Mouse (Mus musculus) intestine, embryonic 16.5 days (tissue): ENCODE measurements at regions not wholly inside any gene's neighbourhood (a gene's known extent, or its start where the extent isn't known, plus 50 kb on each side); places are given as distances from the start of the nearest gene placed in this dataset.

Source experiments
- ATAC-seq: fragments of 200-750 bp; cut with Nextera tagmentation; 2 replicates; pipeline ENCODE4 v1.8.0; 2017; ENCODE audit warnings: moderate TSS enrichment, moderate library complexity
- H3K27ac ChIP-seq: fragments of 300-500 bp; sonication (generic); 2 replicates; pipeline ENCODE4 v1.5.1; 2014; ENCODE audit warnings: mild to moderate bottlenecking, low read length
- H3K27me3 ChIP-seq: fragments of 300-500 bp; sonication (generic); replicated peaks from 2 replicates; pipeline ENCODE4 v1.6.1; 2014; ENCODE audit warnings: low read length, control low read depth, mixed read lengths; ENCODE audit not compliant: control insufficient read depth, insufficient read depth
- H3K36me3 ChIP-seq: fragments of 300-500 bp; sonication (generic); 2 replicates; pipeline ENCODE4 v1.6.1; 2014; ENCODE audit warnings: low read length, control low read depth; ENCODE audit not compliant: control insufficient read depth, insufficient read depth
- H3K4me1 ChIP-seq: fragments of 300-500 bp; sonication (generic); 2 replicates; pipeline ENCODE4 v1.6.1; 2014; ENCODE audit warnings: low read length, control low read depth, mixed read lengths; ENCODE audit not compliant: control insufficient read depth, insufficient read depth
- H3K4me2 ChIP-seq: fragments of 300-500 bp; sonication (generic); 2 replicates; pipeline ENCODE4 v1.6.1; 2014; ENCODE audit warnings: low read depth, low read length, control low read depth
- H3K4me3 ChIP-seq: fragments of 300-500 bp; sonication (generic); 2 replicates; pipeline ENCODE4 v1.5.1; 2014; ENCODE audit warnings: mild to moderate bottlenecking, low read length
- H3K9ac ChIP-seq: fragments of 300-500 bp; sonication (generic); 2 replicates; pipeline ENCODE4 v1.6.1; 2014; ENCODE audit warnings: low read depth, low read length
- H3K9me3 ChIP-seq: fragments of 300-500 bp; sonication (generic); 2 replicates; pipeline ENCODE4 v1.6.1; 2016; ENCODE audit warnings: low read length, control low read depth; ENCODE audit not compliant: control insufficient read depth
- WGBS: fragments of 180-500 bp; shearing (Covaris S2); extraction: QIAGEN DNeasy Blood & Tissue Kit; methylation state at CpG from one replicate; pipeline ENCODE4 v1.1.7; 2014; 5-methylcytosine and 5-hydroxymethylcytosine counted together

GRCm38 (mm10) chr14:105815281-105815680 is 81.3 kb downstream of the Spry2 start:
- no peaks in the 10 kb centered on the region for H3K4me1 ChIP-seq
- no peaks in the 10 kb centered on the region for H3K36me3 ChIP-seq
- no peaks in the 10 kb centered on the region for H3K27me3 ChIP-seq
- no peaks in the 10 kb centered on the region for H3K9me3 ChIP-seq
- H3K4me3 ChIP-seq = peak overlapping the region; percentile 32
- ATAC-seq = peak; percentile 87
- 0 out of 2 replicates have a peak overlapping the region, but pooled peaks have one; percentile 12 for H3K9ac ChIP-seq
- H3K27ac ChIP-seq = 0 out of 2 replicates have a peak overlapping the region, but pooled peaks have one; percentile 15
- WGBS = 8% methylated on average over 12 of the region's 12 CpGs
- peak overlapping the region; percentile 53 for H3K4me2 ChIP-seq

GRCm38 (mm10) chr14:105813661-105814060 is 83.0 kb downstream of the Spry2 start:
- Histone ChIP-seq H3K27me3 (no peaks in the 10 kb centered on the region), H3K36me3 (no peaks in the 10 kb centered on the region)
- ATAC-seq = no peak

DNA sequence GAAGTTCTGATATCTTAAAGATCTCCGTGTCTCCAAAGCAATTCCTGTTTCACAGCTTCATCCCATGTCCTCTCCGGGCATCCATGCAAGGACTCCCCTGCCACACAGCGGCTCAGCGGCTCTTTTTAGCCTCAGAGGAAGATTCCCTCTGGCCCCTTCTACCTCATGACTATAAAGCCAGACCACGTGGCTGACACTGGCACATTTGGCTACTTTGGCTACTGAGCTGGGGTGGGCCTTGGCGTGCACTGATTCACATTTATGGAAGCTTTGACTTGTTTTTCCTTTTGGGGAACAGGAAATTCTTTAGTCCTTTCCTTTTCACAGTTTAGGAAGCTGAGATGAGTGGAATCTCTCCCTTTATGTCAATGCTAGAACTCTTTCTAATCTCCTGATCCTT is 83.5 kb downstream of the Spry2 start:
- ATAC-seq = no peak
- H3K36me3 ChIP-seq = no peaks in the 10 kb centered on the region
- WGBS = 88% methylated on average over 6 of the region's 6 CpGs
- no peak overlapping the region for H3K9ac ChIP-seq
- no peaks in the 10 kb centered on the region for H3K9me3 ChIP-seq
- no peak overlapping the region for H3K27ac ChIP-seq
- H3K4me2 ChIP-seq = no peak overlapping the region
- no peaks in the 10 kb centered on the region for H3K27me3 ChIP-seq
- no peak overlapping the region for H3K4me3 ChIP-seq
- H3K4me1 ChIP-seq = no peaks in the 10 kb centered on the region

More at GRCm38 (mm10) chr14:105813661-105814060, 83.0 kb downstream of the Spry2 start:
- Histone ChIP-seq H3K4me3 (no peak overlapping the region), H3K27ac (no peak overlapping the region), H3K9me3 (no peaks in the 10 kb centered on the region), H3K4me2 (no peak overlapping the region), H3K9ac (no peak overlapping the region), H3K4me1 (no peaks in the 10 kb centered on the region)

GRCm38 (mm10) chr14:105805762-105806161 is 90.9 kb downstream of the Spry2 start:
- H3K4me2 ChIP-seq = no peak overlapping the region
- 78% methylated on average over 6 of the region's 6 CpGs for WGBS
- no peaks in the 10 kb centered on the region for H3K36me3 ChIP-seq
- no peak for ATAC-seq
- H3K27me3 ChIP-seq = no peaks in the 10 kb centered on the region
- no peak overlapping the region for H3K9ac ChIP-seq
- no peak overlapping the region for H3K4me3 ChIP-seq
- no peaks in the 10 kb centered on the region for H3K9me3 ChIP-seq
- no peaks in the 10 kb centered on the region for H3K4me1 ChIP-seq
- no peak overlapping the region for H3K27ac ChIP-seq

DNA sequence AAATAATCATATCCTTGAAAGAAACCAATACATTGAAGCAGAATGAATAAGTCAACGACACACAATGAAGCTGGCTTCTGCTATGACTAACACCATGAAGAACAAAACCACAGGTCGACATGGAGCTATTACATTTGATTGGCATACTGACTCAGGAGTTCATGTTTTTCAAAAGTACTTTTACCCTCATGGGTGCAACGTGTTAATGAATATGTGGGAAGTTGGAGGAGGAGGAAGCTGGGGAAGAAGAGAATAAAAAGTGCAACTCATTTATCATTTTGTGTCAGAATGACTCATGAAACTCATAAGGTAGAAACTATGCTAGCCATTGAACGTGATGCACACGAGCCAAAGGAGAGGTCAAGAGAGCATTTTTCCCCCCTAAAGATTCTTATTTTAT is 91.3 kb downstream of the Spry2 start:
- no peaks in the 10 kb centered on the region for H3K27me3 ChIP-seq
- H3K9me3 ChIP-seq = no peaks in the 10 kb centered on the region
- H3K36me3 ChIP-seq = no peaks in the 10 kb centered on the region
- 70% methylated on average over 5 of the region's 5 CpGs for whole genome bisulfite sequencing
- no peaks in the 10 kb centered on the region for H3K4me1 ChIP-seq
- H3K4me3 ChIP-seq = no peak overlapping the region
- no peak for ATAC-seq
- H3K9ac ChIP-seq = no peak overlapping the region
- H3K4me2 ChIP-seq = no peak overlapping the region
- H3K27ac ChIP-seq = no peak overlapping the region

- Histone ChIP-seq H3K4me1 (no peaks in the 10 kb centered on the region), H3K27me3 (no peaks in the 10 kb centered on the region), H3K27ac (no peak overlapping the region), H3K9me3 (no peaks in the 10 kb centered on the region), H3K4me2 (no peak overlapping the region), H3K36me3 (no peaks in the 10 kb centered on the region), H3K9ac (no peak overlapping the region), H3K4me3 (no peak overlapping the region)
- 79% methylated on average over 5 of the region's 5 CpGs for WGBS
- ATAC-seq = no peak
These were observed 91.9 kb downstream of the Spry2 start for GRCm38 (mm10) chr14:105804761-105805160.

DNA sequence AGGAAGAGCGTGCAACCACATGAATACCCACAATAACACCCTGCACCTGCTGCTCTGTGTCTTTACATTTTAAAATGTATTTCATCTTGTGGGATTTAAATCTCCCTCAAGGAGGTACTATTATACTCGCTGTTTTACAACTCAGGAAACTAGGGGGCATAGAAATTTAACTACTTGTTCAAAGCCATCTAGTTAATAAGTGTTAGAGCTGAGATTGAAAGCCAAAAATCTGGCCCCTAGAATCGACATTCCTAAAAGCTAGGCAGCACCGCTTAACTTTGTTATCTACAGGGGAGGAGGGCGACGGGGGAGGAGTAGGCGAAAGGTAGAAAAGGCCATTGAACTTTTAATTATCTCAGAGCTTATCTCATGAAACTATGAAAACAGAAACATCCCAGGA is 93.3 kb downstream of the Spry2 start:
- WGBS = 49% methylated on average over 7 of the region's 7 CpGs
- H3K9me3 ChIP-seq = no peaks in the 10 kb centered on the region
- no peaks in the 10 kb centered on the region for H3K27me3 ChIP-seq
- no peaks in the 10 kb centered on the region for H3K36me3 ChIP-seq
- H3K4me2 ChIP-seq = peak overlapping the region; percentile 48
- no peaks in the 10 kb centered on the region for H3K4me1 ChIP-seq
- peak overlapping the region; percentile 6; the same call in 1 of the 2 replicates for H3K9ac ChIP-seq
- ATAC-seq = peak; percentile 56; the same call in 1 of the 2 replicates
- peak overlapping the region; percentile 26 for H3K4me3 ChIP-seq
- peak overlapping the region; percentile 12 for H3K27ac ChIP-seq

GRCm38 (mm10) chr14:105802529-105803280 is 93.9 kb downstream of the Spry2 start:
- Histone ChIP-seq H3K9me3 (no peaks in the 10 kb centered on the region), H3K4me2 (peak overlapping the region; percentile 48), H3K27me3 (no peaks in the 10 kb centered on the region), H3K36me3 (no peaks in the 10 kb centered on the region), H3K27ac (peak overlapping the region; percentile 12), H3K4me3 (peak overlapping the region; percentile 26), H3K4me1 (no peaks in the 10 kb centered on the region), H3K9ac (peak overlapping the region; percentile 6; the same call in 1 of the 2 replicates)
- WGBS = 11% methylated on average over 18 of the region's 18 CpGs
- peak; percentile 91 for ATAC-seq

DNA sequence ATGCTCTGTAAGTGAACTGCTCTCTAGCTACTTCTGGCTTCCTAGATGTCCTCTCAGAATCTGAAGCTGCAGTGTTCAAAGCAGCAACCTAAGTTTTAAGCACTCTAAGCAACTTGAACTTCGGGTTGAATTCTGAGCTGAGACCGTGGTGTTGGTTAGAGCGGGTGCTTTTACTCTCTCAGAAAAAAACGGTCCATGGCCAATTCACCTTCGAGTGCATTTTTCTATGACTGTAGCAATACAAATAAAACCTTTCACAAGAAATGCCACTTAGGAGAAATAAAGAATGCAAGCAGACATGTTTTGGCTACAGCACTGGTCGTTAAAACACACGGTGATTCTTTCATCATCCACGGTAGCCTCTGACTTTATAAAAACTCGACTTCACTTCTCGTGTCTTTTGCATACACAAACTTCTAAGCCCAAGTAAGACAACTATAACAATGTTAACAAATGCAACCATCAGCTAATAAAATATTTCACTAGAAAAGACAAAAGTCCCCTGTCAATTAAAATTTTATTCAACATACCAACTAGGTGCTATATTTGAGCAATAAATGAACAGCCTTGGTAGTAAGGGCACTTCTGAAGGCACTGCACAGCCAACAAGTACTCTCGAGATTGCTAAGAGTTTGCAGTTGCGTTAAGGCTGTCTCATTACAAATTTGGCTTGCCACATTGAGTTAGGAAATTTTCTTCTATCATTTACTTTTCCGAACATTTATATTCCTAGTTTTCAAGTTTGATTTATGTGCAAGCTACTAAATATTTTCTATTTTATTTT is 96.3 kb downstream of the Spry2 start:
- H3K4me1 ChIP-seq = no peaks in the 10 kb centered on the region
- no peak overlapping the region for H3K27ac ChIP-seq
- no peaks in the 10 kb centered on the region for H3K9me3 ChIP-seq
- no peak overlapping the region for H3K4me2 ChIP-seq
- 79% methylated on average over 13 of the region's 13 CpGs for WGBS
- no peaks in the 10 kb centered on the region for H3K36me3 ChIP-seq
- H3K9ac ChIP-seq = no peak overlapping the region
- no peak for ATAC-seq
- H3K4me3 ChIP-seq = no peak overlapping the region
- no peaks in the 10 kb centered on the region for H3K27me3 ChIP-seq
